Mouse (Mus musculus) brain, embryonic 18.5 days (tissue): ENCODE results near the gene Uchl4.
A peak's percentile ranks its signal among the peaks of the same experiment; 100 is the strongest.
"Not testable (repeated sequence)": the region's sequence is repeated elsewhere in the genome, so short reads cannot be mapped to it uniquely, and the experiment has no call there.

Experiments used
- DNase-seq: peaks from one replicate; pipeline ENCODE4 v3.0.0-alpha.2; 2012; ENCODE audit warnings: low read depth, low spot score

Uchl4 gene

GRCm38 (mm10) chr9:64231171-64231570 is 3.8 kb upstream of the Uchl4 start:
- DNase-seq: no peak

- no peak for DNase-seq
Observed at GRCm38 (mm10) chr9:64231674-64232073, 3.3 kb upstream of the Uchl4 start.

- DNase-seq: no peak
Observed at GRCm38 (mm10) chr9:64232257-64232957, 2.6 kb upstream of the Uchl4 start.

GRCm38 (mm10) chr9:64233656-64234055 is 1.3 kb upstream of the Uchl4 start:
- DNase-seq: no peak

GRCm38 (mm10) chr9:64236056-64236455 is 1.1 kb downstream of the Uchl4 start:
- DNase-seq: no peak

- DNase-seq: no peak
Observed at GRCm38 (mm10) chr9:64240116-64240515, 5.1 kb downstream of the Uchl4 start.

- DNase-seq: no peak
Observed at GRCm38 (mm10) chr9:64240681-64241080, 5.7 kb downstream of the Uchl4 start.

GRCm38 (mm10) chr9:64242381-64242831 is 7.4 kb downstream of the Uchl4 start:
- no peak for DNase-seq

GRCm38 (mm10) chr9:64249371-64249770 is 14.4 kb downstream of the Uchl4 start:
- no peak for DNase-seq

- DNase-seq: no peak
Observed at GRCm38 (mm10) chr9:64250111-64250730, 15.2 kb downstream of the Uchl4 start.

- no peak for DNase-seq
Observed at GRCm38 (mm10) chr9:64252591-64253020, 17.6 kb downstream of the Uchl4 start.

- peak; percentile 96 for DNase-seq
Observed at GRCm38 (mm10) chr9:64253021-64253904, 18.3 kb downstream of the Uchl4 start, which contains the start of gene Map2k1. Gene Map2k1 (minus strand): TSS chr9:64253631.

GRCm38 (mm10) chr9:64255422-64255821 is 20.4 kb downstream of the Uchl4 start:
- DNase-seq: no peak

GRCm38 (mm10) chr9:64256204-64256603 is 21.2 kb downstream of the Uchl4 start:
- no peak for DNase-seq

- no peak for DNase-seq
Observed at GRCm38 (mm10) chr9:64259906-64260305, 24.9 kb downstream of the Uchl4 start.

GRCm38 (mm10) chr9:64261023-64261422 is 26.0 kb downstream of the Uchl4 start:
- DNase-seq: no peak

GRCm38 (mm10) chr9:64264813-64265212 is 29.8 kb downstream of the Uchl4 start:
- no peak for DNase-seq

GRCm38 (mm10) chr9:64267231-64267630 is 32.2 kb downstream of the Uchl4 start:
- DNase-seq: no peak

- DNase-seq: no peak
Observed at GRCm38 (mm10) chr9:64268196-64268595, 33.2 kb downstream of the Uchl4 start.

GRCm38 (mm10) chr9:64268836-64269235 is 33.8 kb downstream of the Uchl4 start:
- DNase-seq: not testable (repeated sequence)

- DNase-seq: no peak
Observed at GRCm38 (mm10) chr9:64271249-64271648, 36.2 kb downstream of the Uchl4 start.

GRCm38 (mm10) chr9:64272611-64273010 is 37.6 kb downstream of the Uchl4 start:
- no peak for DNase-seq
